Mouse (Mus musculus) neural tube, embryonic 15.5 days (tissue): ENCODE measurements around the gene Olfr1318. TPM values are rescaled to one million over a fixed set of nuclear protein-coding genes. Genes with fewer than 3 reads are reported as not detected.

Experiments used
- ATAC-seq: fragments of 200-750 bp; cut with Nextera tagmentation; 2 replicates; pipeline ENCODE4 v1.8.0; 2017; ENCODE audit warnings: mild to moderate bottlenecking, moderate TSS enrichment, moderate library complexity; ENCODE audit not compliant: low FRiP score
- H3K27ac ChIP-seq: fragments of 300-500 bp; sonication (generic); replicated peaks from 2 replicates; pipeline ENCODE4 v1.5.1; 2015; ENCODE audit warnings: mild to moderate bottlenecking, inconsistent platforms
- H3K27me3 ChIP-seq: fragments of 300-500 bp; sonication (generic); replicated peaks from 2 replicates; pipeline ENCODE4 v1.6.1; 2015; ENCODE audit warnings: inconsistent platforms
- H3K36me3 ChIP-seq: fragments of 300-500 bp; sonication (generic); 2 replicates; pipeline ENCODE4 v1.6.1; 2015; ENCODE audit warnings: inconsistent platforms
- H3K4me1 ChIP-seq: fragments of 300-500 bp; sonication (generic); 2 replicates; pipeline ENCODE4 v1.6.1; 2015; ENCODE audit warnings: inconsistent platforms
- H3K4me2 ChIP-seq: fragments of 300-500 bp; sonication (generic); 2 replicates; pipeline ENCODE4 v1.6.1; 2015; ENCODE audit warnings: inconsistent platforms, mild to moderate bottlenecking, moderate library complexity
- H3K4me3 ChIP-seq: fragments of 300-500 bp; sonication (generic); replicated peaks from 2 replicates; pipeline ENCODE4 v1.5.1; 2015; ENCODE audit warnings: mild to moderate bottlenecking, inconsistent platforms
- H3K9ac ChIP-seq: fragments of 300-500 bp; sonication (generic); replicated peaks from 2 replicates; pipeline ENCODE4 v1.6.1; 2015; ENCODE audit warnings: mild to moderate bottlenecking, inconsistent platforms
- H3K9me3 ChIP-seq: fragments of 300-500 bp; sonication (generic); replicated peaks from 2 replicates; pipeline ENCODE4 v1.6.1; 2016; ENCODE audit warnings: inconsistent platforms
- WGBS: fragments of 180-500 bp; shearing (Covaris S2); methylation state at CpG from one replicate; pipeline ENCODE4 v1.1.7; 2015; ENCODE audit warnings: mixed read lengths; 5-methylcytosine and 5-hydroxymethylcytosine counted together
- polyA plus RNA-seq: library from polyadenylated mRNA; unstranded; fragments of >200 nt; fragmentation: Nextera tagmentation; extraction: Ambion mirVana; gene quantifications from 2 replicates; pipeline ENCODE4 v1.2.1, GENCODE M21; 2015

Olfr1318 gene
- not detected in 2 replicates for polyA plus RNA-seq

DNA sequence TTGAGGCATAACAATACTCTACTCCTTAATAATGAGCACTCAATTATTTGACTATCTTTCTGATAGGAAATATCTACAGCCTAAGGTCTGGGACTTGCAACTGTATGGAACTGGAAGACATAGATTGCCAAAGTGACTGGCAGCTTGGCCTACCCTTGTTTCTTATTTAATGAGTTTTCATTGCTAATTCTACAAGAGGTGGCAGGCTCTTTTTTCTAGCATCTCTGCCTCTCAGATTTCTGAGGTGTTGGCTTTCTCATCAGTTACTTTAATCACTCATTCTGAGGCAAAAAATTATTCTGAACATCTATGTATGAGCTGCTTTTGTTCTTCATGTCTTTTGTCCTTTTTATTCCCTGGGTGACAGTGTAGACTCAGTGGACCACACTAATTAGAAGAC, at the start of gene Olfr1318:
Gene Olfr1318 (plus strand): TSS at position 301 of the 400 bp plus-strand sequence.
- Histone ChIP-seq H3K4me3 (no peak within 1 kb of the TSS), H3K27me3 (no peaks in the 10 kb centered on the region), H3K9ac (no peak within 1 kb of the TSS), H3K27ac (no peak within 1 kb of the TSS), H3K4me1 (no peaks in the 10 kb centered on the region), H3K36me3 (no peaks in the 10 kb centered on the region), H3K9me3 (no peaks in the 10 kb centered on the region), H3K4me2 (no peak within 1 kb of the TSS)
- ATAC-seq, result no peak

DNA sequence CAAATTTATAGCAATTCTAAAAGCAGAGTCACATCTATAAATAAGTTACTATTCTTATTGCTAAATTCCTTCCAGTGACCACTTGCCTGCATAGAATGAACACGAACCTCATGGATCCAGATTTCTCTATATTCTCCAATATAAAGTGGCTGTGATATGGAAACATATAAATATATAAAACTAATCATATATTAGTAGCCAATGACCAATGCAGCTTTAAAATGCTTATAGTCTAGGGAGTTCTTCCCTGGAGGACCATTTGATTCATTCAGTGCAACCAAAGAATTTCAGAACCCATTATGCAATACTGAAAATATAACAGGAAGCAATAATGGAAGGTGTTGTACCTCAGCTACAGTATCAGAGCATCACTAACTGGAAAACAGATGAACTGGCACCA, 38.7 kb upstream of the Olfr1318 start, which contains the start of gene Olfr1315-ps1:
Gene Olfr1315-ps1 (minus strand): TSS at position 101 of the 400 bp plus-strand sequence.
- H3K36me3 ChIP-seq, result no peaks in the 10 kb centered on the region
- H3K9ac ChIP-seq, result no peak within 1 kb of the TSS
- no peak within 1 kb of the TSS for H3K27ac ChIP-seq
- H3K27me3 ChIP-seq, result no peaks in the 10 kb centered on the region
- no peaks in the 10 kb centered on the region for H3K9me3 ChIP-seq
- 80% methylated on average over 1 of the region's 1 CpGs for WGBS
- H3K4me3 ChIP-seq, result no peak within 1 kb of the TSS
- no peak for ATAC-seq
- H3K4me1 ChIP-seq, result no peaks in the 10 kb centered on the region
- no peak within 1 kb of the TSS for H3K4me2 ChIP-seq

GRCm38 (mm10) chr2:112134877-112135276, 19.1 kb upstream of the Olfr1318 start, which contains the start of gene Olfr1316:
TSS of gene Olfr1316 (minus strand) at chr2:112134977.
- Histone ChIP-seq H3K4me3 (no peak within 1 kb of the TSS), H3K4me1 (no peaks in the 10 kb centered on the region), H3K27me3 (no peaks in the 10 kb centered on the region), H3K27ac (no peak within 1 kb of the TSS), H3K36me3 (no peaks in the 10 kb centered on the region), H3K9me3 (no peaks in the 10 kb centered on the region), H3K4me2 (no peak within 1 kb of the TSS), H3K9ac (no peak within 1 kb of the TSS)
- WGBS, result 90% methylated on average over 2 of the region's 2 CpGs
- no peak for ATAC-seq

DNA sequence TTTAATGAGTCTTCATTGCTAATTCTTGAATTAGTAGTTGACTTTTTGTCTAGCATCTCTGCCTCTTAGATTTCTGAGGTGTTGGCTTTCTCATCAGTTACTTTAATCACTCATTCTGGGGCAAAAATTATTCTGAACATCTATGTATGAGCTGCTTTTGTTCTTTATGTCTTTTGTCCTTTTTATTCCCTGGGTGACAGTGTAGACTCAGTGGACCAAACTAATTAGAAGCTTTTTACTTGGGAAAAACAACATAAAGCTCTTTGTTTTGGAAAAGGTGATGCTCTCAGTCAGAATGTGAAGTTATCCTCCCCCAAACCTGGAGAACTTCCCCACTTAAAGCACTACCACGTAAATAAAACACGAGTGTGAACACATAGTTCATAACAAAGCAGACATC, 14.0 kb upstream of the Olfr1318 start, which contains the start of gene Olfr1317:
Gene Olfr1317 (plus strand): TSS at position 301 of the 400 bp plus-strand sequence.
- ATAC-seq, result no peak
- 82% methylated on average over 2 of the region's 2 CpGs for whole genome bisulfite sequencing

DNA sequence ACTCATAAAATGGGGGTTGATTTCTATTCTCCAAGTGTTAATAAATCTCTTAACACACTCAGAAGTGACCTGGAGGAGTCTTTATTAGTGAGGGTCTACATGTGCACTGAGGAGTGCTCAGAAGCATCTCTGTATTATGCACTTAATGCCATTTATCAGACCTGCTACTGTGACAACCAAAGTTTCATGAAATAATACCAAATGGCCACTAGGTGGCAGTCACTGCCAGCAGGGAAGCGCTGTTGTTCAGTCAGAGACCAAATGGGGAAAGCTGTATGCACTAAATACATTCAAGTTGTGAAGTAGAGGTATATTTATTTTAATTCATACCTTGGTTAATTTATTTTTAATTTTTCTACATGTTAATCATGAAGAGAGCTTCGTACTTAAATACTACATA, 42.9 kb downstream of the Olfr1318 start:
- no peaks in the 10 kb centered on the region for H3K4me1 ChIP-seq

More for the DNA sequence above, 14.0 kb upstream of the Olfr1318 start, which contains the start of gene Olfr1317:
- no peaks in the 10 kb centered on the region for H3K27me3 ChIP-seq
- no peak within 1 kb of the TSS for H3K4me2 ChIP-seq
- no peaks in the 10 kb centered on the region for H3K9me3 ChIP-seq
- H3K4me3 ChIP-seq, result no peak within 1 kb of the TSS
- no peaks in the 10 kb centered on the region for H3K4me1 ChIP-seq
- no peaks in the 10 kb centered on the region for H3K36me3 ChIP-seq
- H3K9ac ChIP-seq, result no peak within 1 kb of the TSS
- no peak within 1 kb of the TSS for H3K27ac ChIP-seq

DNA sequence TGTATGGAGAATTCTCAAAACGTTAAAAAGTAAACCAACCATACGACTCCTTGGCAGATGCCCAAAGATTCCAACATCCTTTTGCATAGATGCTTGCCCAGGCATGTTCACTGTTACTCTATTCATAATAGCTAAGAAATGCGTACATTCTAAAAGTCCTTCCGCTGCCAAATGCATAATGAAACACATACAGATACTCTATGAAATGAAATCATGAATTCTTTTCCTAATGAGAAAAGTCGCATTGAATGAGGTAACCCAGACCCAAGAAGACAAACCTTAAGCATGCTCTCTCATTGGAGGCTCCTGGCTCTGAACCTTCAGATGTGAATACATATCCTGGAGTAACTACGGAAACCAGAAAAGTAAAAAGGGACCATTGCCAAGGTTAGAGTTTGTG, 49.1 kb downstream of the Olfr1318 start:
- Histone ChIP-seq H3K4me2 (no peak overlapping the region), H3K36me3 (no peaks in the 10 kb centered on the region), H3K27ac (no peak overlapping the region), H3K9ac (no peak overlapping the region), H3K9me3 (no peaks in the 10 kb centered on the region), H3K4me1 (no peaks in the 10 kb centered on the region), H3K4me3 (no peak overlapping the region), H3K27me3 (no peaks in the 10 kb centered on the region)
- WGBS, result 73% methylated on average over 6 of the region's 6 CpGs
- ATAC-seq, result no peak

More for the DNA sequence above, 42.9 kb downstream of the Olfr1318 start:
- Histone ChIP-seq H3K27me3 (no peaks in the 10 kb centered on the region), H3K36me3 (no peaks in the 10 kb centered on the region), H3K9me3 (no peaks in the 10 kb centered on the region), H3K4me2 (no peak overlapping the region), H3K9ac (no peak overlapping the region), H3K4me3 (no peak overlapping the region), H3K27ac (no peak overlapping the region)
- ATAC-seq, result no peak
- WGBS, result 1% methylated on average over 2 of the region's 2 CpGs

Other genes starting within 250 kb of the Olfr1318 start
- not detected in 2 replicates for gene Olfr1306, start 237.9 kb upstream of the Olfr1318 start, polyA plus RNA-seq
- gene Olfr1307, start 204.8 kb upstream of the Olfr1318 start, polyA plus RNA-seq, result 0.01 TPM in 1 of 2 replicates, not detected in the other
- not detected in 2 replicates for gene Olfr1308, start 189.3 kb upstream of the Olfr1318 start, polyA plus RNA-seq
- not detected in 2 replicates for gene Olfr1309, start 163.9 kb upstream of the Olfr1318 start, polyA plus RNA-seq
- gene Olfr1310, start 141.5 kb upstream of the Olfr1318 start, polyA plus RNA-seq, result not detected in 2 replicates
- not detected in 2 replicates for gene Olfr1311, start 129.8 kb upstream of the Olfr1318 start, polyA plus RNA-seq
- not detected in 2 replicates for gene Olfr1312, start 104.0 kb upstream of the Olfr1318 start, polyA plus RNA-seq
- not detected in 2 replicates for gene Olfr1313, start 76.4 kb upstream of the Olfr1318 start, polyA plus RNA-seq
- not detected in 2 replicates for gene Olfr1314, start 57.4 kb upstream of the Olfr1318 start, polyA plus RNA-seq
- gene Olfr1315-ps1, start 38.8 kb upstream of the Olfr1318 start, polyA plus RNA-seq, result not detected in 2 replicates
- not detected in 2 replicates for gene Olfr1316, start 19.2 kb upstream of the Olfr1318 start, polyA plus RNA-seq
- not detected in 2 replicates for gene Olfr1317, start 13.9 kb upstream of the Olfr1318 start, polyA plus RNA-seq
- gene Lpcat4, start 85.3 kb downstream of the Olfr1318 start, polyA plus RNA-seq, result 26.7 and 27.8 TPM in 2 replicates
- gene Nutm1, start 105.1 kb downstream of the Olfr1318 start, polyA plus RNA-seq, result not detected in 2 replicates
- 205 and 216 TPM in 2 replicates for gene Nop10, start 107.7 kb downstream of the Olfr1318 start, polyA plus RNA-seq
- gene Slc12a6, start 111.6 kb downstream of the Olfr1318 start, polyA plus RNA-seq, result 15.1 and 15.2 TPM in 2 replicates
- not detected in 2 replicates for gene Gm21985, start 112.1 kb downstream of the Olfr1318 start, polyA plus RNA-seq
- 206 and 239 TPM in 2 replicates for gene Emc4, start 213.8 kb downstream of the Olfr1318 start, polyA plus RNA-seq
- gene Katnbl1, start 225.0 kb downstream of the Olfr1318 start, polyA plus RNA-seq, result 29.8 and 32.2 TPM in 2 replicates